Mouse (Mus musculus) myocyte (in vitro differentiated cells): Measurements from ENCODE around the gene Ly6g6e. TPM values are rescaled to one million over a fixed set of nuclear protein-coding genes. Genes with fewer than 3 reads are reported as not detected.

Experiments used
- H3K27me3 ChIP-seq: one replicate; pipeline ENCODE4 v1.6.1; 2011; ENCODE audit not compliant: control insufficient read depth, insufficient read depth, insufficient read length
- H3K36me3 ChIP-seq: one replicate; pipeline ENCODE4 v1.6.1; 2011; ENCODE audit not compliant: control insufficient read depth, insufficient read depth
- H3K4me2 ChIP-seq: one replicate; pipeline ENCODE4 v1.6.1; 2011; ENCODE audit warnings: low read depth, control low read depth
- H3K4me3 ChIP-seq: one replicate; pipeline ENCODE4 v1.5.1; 2011; ENCODE audit warnings: mild to moderate bottlenecking, control low read depth, moderate library complexity
- H3K79me2 ChIP-seq: one replicate; pipeline ENCODE4 v1.6.1; 2011; ENCODE audit not compliant: control insufficient read depth, insufficient read depth
- H3ac ChIP-seq: one replicate; pipeline ENCODE4 v1.6.1; 2011; ENCODE audit not compliant: control insufficient read depth, insufficient read length
- CEBPB ChIP-seq: IDR thresholded peaks from 2 replicates; pipeline ENCODE4 v1.6.1; 2011; ENCODE audit warnings: mild to moderate bottlenecking, moderate library complexity; ENCODE audit not compliant: poor library complexity, insufficient read depth, severe bottlenecking
- E2F4 ChIP-seq: IDR thresholded peaks from one replicate; pipeline ENCODE4 v1.6.1; 2011; ENCODE audit warnings: mild to moderate bottlenecking, control low read depth, moderate library complexity; ENCODE audit not compliant: insufficient read depth
- MAX ChIP-seq: IDR thresholded peaks from one replicate; pipeline ENCODE4 v1.6.1; 2011; ENCODE audit warnings: low read depth, mild to moderate bottlenecking, control low read depth
- MYOD1 ChIP-seq, 3 experiments: IDR thresholded peaks; one replicate each; pipeline ENCODE4 v1.6.1; 2011; ENCODE audit warnings: control low read depth in 2 of 3, low read depth in 2 of 3, mild to moderate bottlenecking in 2 of 3, moderate library complexity in 1 of 3; ENCODE audit not compliant: insufficient read length in 2 of 3, control insufficient read depth in 1 of 3
- MYOG ChIP-seq, 3 experiments: IDR thresholded peaks; one replicate each; pipeline ENCODE4 v1.6.1; 2011; ENCODE audit warnings: control low read depth in 2 of 3, low read depth in 2 of 3, mild to moderate bottlenecking in 2 of 3; ENCODE audit not compliant: insufficient read length in 2 of 3, control insufficient read depth in 1 of 3, insufficient read depth in 1 of 3
- POLR2A ChIP-seq: IDR thresholded peaks from one replicate; pipeline ENCODE4 v1.6.1; 2011; ENCODE audit warnings: low read depth, mild to moderate bottlenecking, control low read depth, moderate library complexity; ENCODE audit not compliant: insufficient read length
- POLR2AphosphoS2 ChIP-seq: IDR thresholded peaks from one replicate; pipeline ENCODE4 v1.6.1; 2011; ENCODE audit warnings: low read depth, control low read depth; ENCODE audit not compliant: insufficient read length
- REST ChIP-seq: IDR thresholded peaks from one replicate; pipeline ENCODE4 v1.6.1; 2011; ENCODE audit warnings: mild to moderate bottlenecking, control low read depth, moderate library complexity; ENCODE audit not compliant: insufficient read depth, insufficient read length
- SRF ChIP-seq: IDR thresholded peaks from one replicate; pipeline ENCODE4 v1.6.1; 2011; ENCODE audit warnings: low read depth; ENCODE audit not compliant: control insufficient read depth, insufficient read length
- TCF12 ChIP-seq: IDR thresholded peaks from one replicate; pipeline ENCODE4 v1.6.1; 2011; ENCODE audit warnings: mild to moderate bottlenecking, control low read depth; ENCODE audit not compliant: poor library complexity, insufficient read depth, severe bottlenecking
- TCF3 ChIP-seq: IDR thresholded peaks from one replicate; pipeline ENCODE4 v1.6.1; 2011; ENCODE audit warnings: low read depth, control low read depth; ENCODE audit not compliant: insufficient read length
- USF1 ChIP-seq: IDR thresholded peaks from one replicate; pipeline ENCODE4 v1.6.1; 2011; ENCODE audit warnings: low read depth, mild to moderate bottlenecking, control low read depth, moderate library complexity
- polyA plus RNA-seq: library from polyadenylated mRNA; unstranded; fragments of >200 nt; fragmentation: generic; extraction: Trizol; gene quantifications from one replicate; pipeline ENCODE4 v1.2.1, GENCODE M21; 2012; ENCODE audit warnings: missing spikeins

Gene Ly6g6e
- polyA plus RNA-seq, 1 experiment, result not detected

GRCm38 (mm10) chr17:35066084-35066483 lies 10.6 kb upstream of the Ly6g6e start, which contains the start of gene Mpig6b:
Mpig6b (minus strand) TSS chr17:35066184.
- no peaks in the 10 kb centered on the region for H3K36me3 ChIP-seq
- H3ac ChIP-seq, result no peak within 1 kb of the TSS
- H3K4me3 ChIP-seq, result no peak within 1 kb of the TSS
- TF ChIP-seq E2F4 (no peak), MYOD1 (IDR thresholded peaks at IDR 0.05; ENCODE audit: control insufficient read depth in 1 of 3, insufficient read length in 2 of 3, low read depth in 2 of 3) (no peak), MAX (no peak), CEBPB (no peak), TCF3 (no peak), SRF (no peak), POLR2AphosphoS2 (no peak), MYOG (IDR thresholded peaks at IDR 0.05; ENCODE audit: control insufficient read depth in 1 of 3, insufficient read depth in 1 of 3, insufficient read length in 2 of 3, low read depth in 2 of 3) (no peak), USF1 (no peak), POLR2A (no peak), REST (no peak), TCF12 (no peak)
- no peaks in the 10 kb centered on the region for H3K79me2 ChIP-seq
- no peak within 1 kb of the TSS for H3K4me2 ChIP-seq
- no peaks in the 10 kb centered on the region for H3K27me3 ChIP-seq

GRCm38 (mm10) chr17:35068213-35068914 lies 8.3 kb upstream of the Ly6g6e start:
- H3K79me2 ChIP-seq, result no peaks in the 10 kb centered on the region
- H3K27me3 ChIP-seq, result no peaks in the 10 kb centered on the region
- H3K36me3 ChIP-seq, result no peaks in the 10 kb centered on the region
- H3K4me3 ChIP-seq, result no peak overlapping the region
- TF ChIP-seq MAX (no peak), TCF3 (no peak), POLR2A (no peak), TCF12 (no peak), MYOD1 (IDR thresholded peaks at IDR 0.05; ENCODE audit: control insufficient read depth in 1 of 3, insufficient read length in 2 of 3, low read depth in 2 of 3) (no peak), USF1 (no peak), REST (no peak), E2F4 (no peak), POLR2AphosphoS2 (no peak), SRF (no peak), MYOG (IDR thresholded peaks at IDR 0.05; ENCODE audit: control insufficient read depth in 1 of 3, insufficient read depth in 1 of 3, insufficient read length in 2 of 3, low read depth in 2 of 3) (no peak), CEBPB (no peak)
- H3ac ChIP-seq, result no peak overlapping the region
- H3K4me2 ChIP-seq, result no peak overlapping the region

GRCm38 (mm10) chr17:35070556-35071229 lies 6.0 kb upstream of the Ly6g6e start:
- no peaks in the 10 kb centered on the region for H3K36me3 ChIP-seq
- TF ChIP-seq REST (no peak), TCF3 (no peak), USF1 (no peak), MAX (no peak), CEBPB (no peak), POLR2A (no peak), E2F4 (no peak), TCF12 (no peak), MYOG (IDR thresholded peaks at IDR 0.05; ENCODE audit: control insufficient read depth in 1 of 3, insufficient read depth in 1 of 3, insufficient read length in 2 of 3, low read depth in 2 of 3) (no peak), MYOD1 (IDR thresholded peaks at IDR 0.05; ENCODE audit: control insufficient read depth in 1 of 3, insufficient read length in 2 of 3, low read depth in 2 of 3) (no peak), SRF (no peak), POLR2AphosphoS2 (no peak)
- H3K4me2 ChIP-seq, result no peak overlapping the region
- H3K4me3 ChIP-seq, result no peak overlapping the region
- no peaks in the 10 kb centered on the region for H3K79me2 ChIP-seq
- H3ac ChIP-seq, result no peak overlapping the region
- no peaks in the 10 kb centered on the region for H3K27me3 ChIP-seq

GRCm38 (mm10) chr17:35071454-35071853 lies 5.2 kb upstream of the Ly6g6e start:
- H3K36me3 ChIP-seq, result no peaks in the 10 kb centered on the region
- H3K4me3 ChIP-seq, result no peak overlapping the region
- H3K4me2 ChIP-seq, result no peak overlapping the region
- H3K27me3 ChIP-seq, result no peaks in the 10 kb centered on the region
- no peaks in the 10 kb centered on the region for H3K79me2 ChIP-seq
- H3ac ChIP-seq, result no peak overlapping the region
- TF ChIP-seq E2F4 (no peak), MYOG (IDR thresholded peaks at IDR 0.05; ENCODE audit: control insufficient read depth in 1 of 3, insufficient read depth in 1 of 3, insufficient read length in 2 of 3, low read depth in 2 of 3) (peak in 1 of 3 experiments; percentile 5), MYOD1 (IDR thresholded peaks at IDR 0.05; ENCODE audit: control insufficient read depth in 1 of 3, insufficient read length in 2 of 3, low read depth in 2 of 3) (peak in 1 of 3 experiments; percentile 12), POLR2AphosphoS2 (no peak)
